In the genomic region with DNA sequence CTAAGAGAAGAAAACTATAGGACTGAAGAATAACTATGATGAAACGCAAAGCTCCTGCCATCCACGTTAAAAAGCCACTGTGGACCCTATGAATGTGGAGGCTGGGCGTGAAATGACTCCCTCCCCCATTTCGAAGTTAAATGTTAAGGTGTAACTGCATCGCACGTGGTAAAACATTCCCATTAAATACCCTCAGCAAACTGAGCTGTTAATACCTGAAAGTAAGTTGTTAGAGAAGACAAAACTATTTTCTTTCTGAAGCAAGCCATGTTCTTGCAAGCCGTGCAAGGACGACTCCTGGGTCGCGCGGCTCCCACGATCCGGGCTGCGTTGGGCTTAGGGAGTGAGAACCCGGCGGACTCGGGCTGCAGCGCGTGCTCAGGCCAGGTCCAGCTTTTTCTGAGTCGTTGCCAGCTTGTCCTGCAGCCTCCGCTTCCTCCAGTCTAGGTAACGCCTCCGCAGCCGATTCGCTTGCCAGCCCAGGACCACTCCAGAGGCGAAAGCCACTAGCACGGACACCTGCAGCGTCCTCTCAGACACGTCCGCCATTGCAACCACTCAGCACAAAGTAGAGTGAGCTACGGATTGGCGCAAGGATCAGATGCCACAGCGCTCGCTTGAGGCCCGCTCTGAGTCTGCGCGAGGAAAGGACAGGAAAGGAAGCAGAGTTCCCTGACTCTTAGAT, we compare ENCODE assay signal across 8 mouse cellular contexts. TPM values are rescaled to one million over a fixed set of nuclear protein-coding genes. Genes with fewer than 3 reads are reported as not detected.
DNase-seq lines count a peak whose midpoint lies in the region; ATAC-seq and TF ChIP-seq lines count a peak whose summit lies in the region.

A gene (minus strand): TSS at position 570 of the 685 bp plus-strand sequence.

- ATAC-seq in embryonic facial prominence, embryonic 13.5 days (ENCODE audit: insufficient number of reproducible peaks, insufficient read depth, low FRiP score, low TSS enrichment, low read depth): peak; percentile 95
- ATAC-seq in limb, embryonic 12.5 days (ENCODE audit: insufficient number of reproducible peaks, insufficient read depth, low FRiP score, low TSS enrichment, low read depth): peak; percentile 93
- ATAC-seq in midbrain, embryonic 15.5 days (replicated peaks): peak; percentile 97

- DNase-seq in 3134 (ENCODE audit: extremely low read depth, insufficient read length, low spot score): peak; percentile 88
- DNase-seq in adrenal gland, postnatal 36 days: peak; percentile 92
- DNase-seq in heart, adult 18-20 months: peak; percentile 92
- DNase-seq in kidney, adult 2 months: peak; percentile 95
- DNase-seq in spleen, adult 2 months (ENCODE audit: low read depth in 1 of 2, low spot score in 2 of 2): peak; percentile 46 to 83

- TF ChIP-seq CTCF in kidney, adult 2 months (conservative IDR thresholded peaks at IDR 0.05; ENCODE audit: insufficient read depth, insufficient read length, low read depth, low read length): no peak
- no peak for TF ChIP-seq CTCF in spleen, adult 2 months (IDR thresholded peaks at IDR 0.05; ENCODE audit: extremely low read depth, insufficient read depth, insufficient read length, insufficient replicate concordance)

- peak within 1 kb of the TSS; percentile 70 for H3K4me3 ChIP-seq in embryonic facial prominence, embryonic 13.5 days
- peak within 1 kb of the TSS; percentile 87 for H3K4me3 ChIP-seq in kidney, adult 2 months (ENCODE audit: insufficient read depth, low read depth, low read length)
- peak within 1 kb of the TSS; percentile 72 for H3K4me3 ChIP-seq in limb, embryonic 12.5 days (replicated peaks)
- H3K4me3 ChIP-seq in midbrain, embryonic 15.5 days: peak within 1 kb of the TSS; percentile 58
- H3K4me3 ChIP-seq in spleen, adult 2 months (ENCODE audit: extremely low read depth, insufficient read depth, insufficient read length): peak within 1 kb of the TSS; percentile 93

- H3K4me1 ChIP-seq in embryonic facial prominence, embryonic 13.5 days: peaks cover 20% of the 10 kb centered on the region
- peaks cover 10% of the 10 kb centered on the region for H3K4me1 ChIP-seq in kidney, adult 2 months (ENCODE audit: control insufficient read depth, insufficient read depth, low read length)
- H3K4me1 ChIP-seq in limb, embryonic 12.5 days (replicated peaks): peaks cover 19% of the 10 kb centered on the region
- H3K4me1 ChIP-seq in midbrain, embryonic 15.5 days: peaks cover 29% of the 10 kb centered on the region
- peaks cover 2% of the 10 kb centered on the region for H3K4me1 ChIP-seq in spleen, adult 2 months (ENCODE audit: control insufficient read depth, insufficient read depth, insufficient read length)

- H3K4me2 ChIP-seq in embryonic facial prominence, embryonic 13.5 days: peak within 1 kb of the TSS; percentile 67
- peak within 1 kb of the TSS; percentile 56 for H3K4me2 ChIP-seq in limb, embryonic 12.5 days
- peak within 1 kb of the TSS; percentile 77 for H3K4me2 ChIP-seq in midbrain, embryonic 15.5 days

- WGBS in embryonic facial prominence, embryonic 13.5 days: 2% methylated on average over 37 of the region's 37 CpGs
- WGBS in kidney, adult 2 months: 3% methylated on average over 37 of the region's 37 CpGs
- WGBS in limb, embryonic 12.5 days: 3% methylated on average over 37 of the region's 37 CpGs
- WGBS in midbrain, embryonic 15.5 days: 1% methylated on average over 37 of the region's 37 CpGs
- whole genome bisulfite sequencing in spleen, adult 2 months: under 1% methylated on average over 37 of the region's 37 CpGs

- no peaks in the 10 kb centered on the region for H3K36me3 ChIP-seq in embryonic facial prominence, embryonic 13.5 days
- no peaks in the 10 kb centered on the region for H3K36me3 ChIP-seq in kidney, adult 2 months (ENCODE audit: control insufficient read depth, insufficient read depth, low read length)
- H3K36me3 ChIP-seq in limb, embryonic 12.5 days: no peaks in the 10 kb centered on the region
- no peaks in the 10 kb centered on the region for H3K36me3 ChIP-seq in midbrain, embryonic 15.5 days (replicated peaks)
- no peaks in the 10 kb centered on the region for H3K36me3 ChIP-seq in spleen, adult 2 months (ENCODE audit: control insufficient read depth, insufficient read depth, low read length)

- H3K27ac ChIP-seq in embryonic facial prominence, embryonic 13.5 days: peak within 1 kb of the TSS; percentile 80
- peak within 1 kb of the TSS; percentile 67 for H3K27ac ChIP-seq in kidney, adult 2 months (ENCODE audit: insufficient read depth, low read depth, low read length)
- peak within 1 kb of the TSS; percentile 89 for H3K27ac ChIP-seq in limb, embryonic 12.5 days
- peak within 1 kb of the TSS; percentile 84 for H3K27ac ChIP-seq in midbrain, embryonic 15.5 days
- H3K27ac ChIP-seq in spleen, adult 2 months (ENCODE audit: insufficient read depth, low read length): peak within 1 kb of the TSS; percentile 47; the same call in 1 of the 2 replicates

- peak within 1 kb of the TSS; percentile 80 for H3K9ac ChIP-seq in embryonic facial prominence, embryonic 13.5 days
- H3K9ac ChIP-seq in limb, embryonic 12.5 days (replicated peaks): peak within 1 kb of the TSS; percentile 77
- H3K9ac ChIP-seq in midbrain, embryonic 15.5 days: peak within 1 kb of the TSS; percentile 59

- no peaks in the 10 kb centered on the region for H3K27me3 ChIP-seq in embryonic facial prominence, embryonic 13.5 days
- no peaks in the 10 kb centered on the region for H3K27me3 ChIP-seq in kidney, adult 2 months (replicated peaks; ENCODE audit: control insufficient read depth, insufficient read depth, low read length)
- no peaks in the 10 kb centered on the region for H3K27me3 ChIP-seq in limb, embryonic 12.5 days
- H3K27me3 ChIP-seq in midbrain, embryonic 15.5 days (replicated peaks): no peaks in the 10 kb centered on the region
- no peaks in the 10 kb centered on the region for H3K27me3 ChIP-seq in spleen, adult 2 months (ENCODE audit: control insufficient read depth, insufficient read depth, low read length)

- peak; percentile 88 for TF ChIP-seq POLR2A in kidney, adult 2 months (IDR thresholded peaks at IDR 0.05; ENCODE audit: low read depth, low read length)
- TF ChIP-seq POLR2A in spleen, adult 2 months (IDR thresholded peaks at IDR 0.05; ENCODE audit: low read depth, low read length): peak; percentile 51

- H3K9me3 ChIP-seq in embryonic facial prominence, embryonic 13.5 days: no peaks in the 10 kb centered on the region
- no peaks in the 10 kb centered on the region for H3K9me3 ChIP-seq in limb, embryonic 12.5 days
- H3K9me3 ChIP-seq in midbrain, embryonic 15.5 days: no peaks in the 10 kb centered on the region

RNA-seq across cellular contexts. Expression of the gene that starts here (rescaled TPM):
- 100 to 1,000 TPM in 1 of 2 experiments, 10 to 100 TPM in 1; 82.9 to 114 TPM for total RNA-seq in adrenal gland, postnatal 36 days (2021)
- polyA plus RNA-seq in embryonic facial prominence, embryonic 13.5 days (2015; fragmentation: Nextera tagmentation; extraction: Ambion mirVana): 30.6 and 32.2 TPM in 2 replicates
- 10 to 100 TPM; 53.2 to 69.3 TPM for total RNA-seq in heart, adult 18-20 months (2021)
- 70.5 and 92.9 TPM in 2 replicates for polyA plus RNA-seq in kidney, adult 2 months (2012; rRNA removed)
- polyA plus RNA-seq in limb, embryonic 12.5 days (2016; fragmentation: Nextera tagmentation; extraction: Ambion mirVana): 24.1 and 24.2 TPM in 2 replicates
- 33.5 and 35.1 TPM in 2 replicates for polyA plus RNA-seq in midbrain, embryonic 15.5 days (2015; fragmentation: Nextera tagmentation; extraction: Ambion mirVana)
- polyA plus RNA-seq in spleen, adult 2 months (2012; rRNA removed): 21.9 and 39.2 TPM in 2 replicates

Comparison
In these comparisons a context has a peak if more than half of its experiments do, and no peak if none do; other contexts are left out.
1. Peak in every context shown above with its lines: DNase-seq, ATAC-seq, H3K4me3 ChIP-seq and H3K27ac ChIP-seq.